Mouse (Mus musculus): Measurements from ENCODE around the gene Zmynd15. TPM values are rescaled to one million over a fixed set of nuclear protein-coding genes. Genes with fewer than 3 reads are reported as not detected.

The Zmynd15 gene
- 27.0 and 31.2 TPM in 2 replicates for polyA plus RNA-seq (2012; rRNA removed)

DNA sequence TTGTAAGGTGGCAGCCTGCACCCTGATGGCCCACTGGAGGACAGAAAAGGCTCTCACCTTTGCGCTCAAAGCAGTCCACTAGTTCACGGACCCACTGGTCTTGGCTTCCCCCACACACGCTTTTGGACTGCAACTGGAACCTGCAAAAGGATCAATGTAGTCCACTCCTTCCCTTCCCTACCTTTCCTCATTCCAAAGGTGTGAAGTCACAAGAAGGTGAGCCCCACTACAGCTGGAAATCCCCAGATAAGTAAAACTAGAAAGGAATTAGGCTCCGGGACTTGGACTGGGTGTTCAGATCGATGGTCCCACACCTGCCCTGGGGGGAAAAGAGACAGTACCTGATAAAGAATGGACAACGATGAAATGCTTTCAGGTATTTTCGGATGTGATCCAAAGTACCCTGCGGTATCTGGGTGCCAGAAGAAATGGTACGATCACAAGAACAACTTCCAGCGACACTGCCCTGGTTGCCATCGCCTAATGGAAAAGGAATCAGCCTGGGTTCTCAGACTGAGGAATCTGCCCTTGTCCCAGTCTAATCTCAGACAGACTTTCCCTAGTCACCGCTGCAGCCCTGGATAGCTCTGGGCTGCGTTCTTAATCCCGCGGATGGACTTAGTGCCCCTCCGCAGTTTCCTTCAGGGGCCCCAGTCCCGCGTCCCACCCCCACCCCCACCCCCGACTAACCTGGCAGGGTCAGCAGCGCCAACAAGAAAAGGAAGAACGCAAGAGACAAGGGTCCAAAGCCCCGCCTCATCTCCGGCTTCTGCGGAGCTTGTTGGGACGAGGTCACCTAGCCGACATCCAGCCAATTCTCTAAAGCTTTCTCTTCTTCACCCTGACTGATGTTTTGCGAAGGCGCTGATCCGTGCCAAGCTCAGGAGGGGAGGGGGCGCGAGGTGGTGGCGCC, at the start of gene Zmynd15:
Zmynd15 (plus strand) TSS at position 746 of the 913 bp plus-strand sequence.
- 27% methylated on average over 32 of the region's 32 CpGs for WGBS

GRCm38 (mm10) chr11:70409594-70410296, 49.5 kb upstream of the Zmynd15 start, which contains the start of gene Pelp1:
Gene Pelp1, minus strand, starts transcription at chr11:70410031.
- Histone ChIP-seq H3K27me3 (ENCODE audit: control insufficient read depth, insufficient read depth, low read length) (no peaks in the 10 kb centered on the region), H3K4me3 (ENCODE audit: control insufficient read depth, insufficient read depth, low read length) (peak within 1 kb of the TSS; percentile 57), H3K36me3 (ENCODE audit: control insufficient read depth, insufficient read depth, low read length) (peaks cover 4% of the 10 kb centered on the region; the same call in 1 of the 2 replicates), H3K4me1 (replicated peaks; ENCODE audit: control insufficient read depth, insufficient read depth, low read length) (peaks cover 10% of the 10 kb centered on the region), H3K27ac (ENCODE audit: control insufficient read depth, insufficient read depth, low read length) (no peak within 1 kb of the TSS)
- TF ChIP-seq CTCF (IDR thresholded peaks at IDR 0.05; ENCODE audit: borderline replicate concordance, control insufficient read depth, extremely low read depth, insufficient read depth, low read length, poor library complexity) (peak; percentile 43; the same call in 1 of the 2 replicates), POLR2A (IDR thresholded peaks at IDR 0.05; ENCODE audit: control insufficient read depth, extremely low read depth, insufficient read depth, low read length, poor library complexity) (peak; percentile 71)
- under 1% methylated on average over 59 of the region's 59 CpGs for WGBS
- DNase-seq = peak; percentile 91

More for the DNA sequence above, at the start of gene Zmynd15:
- peaks cover 5% of the 10 kb centered on the region; the same call in 1 of the 2 replicates for H3K4me1 ChIP-seq (replicated peaks; ENCODE audit: control insufficient read depth, insufficient read depth, low read length)
- H3K27ac ChIP-seq (ENCODE audit: control insufficient read depth, insufficient read depth, low read length) = peak within 1 kb of the TSS; percentile 15; the same call in 1 of the 2 replicates
- H3K36me3 ChIP-seq (ENCODE audit: control insufficient read depth, insufficient read depth, low read length) = no peaks in the 10 kb centered on the region
- no peak for DNase-seq
- TF ChIP-seq CTCF (IDR thresholded peaks at IDR 0.05; ENCODE audit: borderline replicate concordance, control insufficient read depth, extremely low read depth, insufficient read depth, low read length, poor library complexity) = no peak
- no peak for TF ChIP-seq POLR2A (IDR thresholded peaks at IDR 0.05; ENCODE audit: control insufficient read depth, extremely low read depth, insufficient read depth, low read length, poor library complexity)
- H3K27me3 ChIP-seq (ENCODE audit: control insufficient read depth, insufficient read depth, low read length) = peaks cover 7% of the 10 kb centered on the region; the same call in 1 of the 2 replicates
- peak within 1 kb of the TSS; percentile 27 for H3K4me3 ChIP-seq (ENCODE audit: control insufficient read depth, insufficient read depth, low read length)

GRCm38 (mm10) chr11:70410297-70410643, 49.0 kb upstream of the Zmynd15 start:
- WGBS = 23% methylated on average over 6 of the region's 6 CpGs
- no peak for DNase-seq
- no peak for TF ChIP-seq CTCF (IDR thresholded peaks at IDR 0.05; ENCODE audit: borderline replicate concordance, control insufficient read depth, extremely low read depth, insufficient read depth, low read length, poor library complexity)
- TF ChIP-seq POLR2A (IDR thresholded peaks at IDR 0.05; ENCODE audit: control insufficient read depth, extremely low read depth, insufficient read depth, low read length, poor library complexity) = no peak
- no peaks in the 10 kb centered on the region for H3K27me3 ChIP-seq (ENCODE audit: control insufficient read depth, insufficient read depth, low read length)
- peak overlapping the region; percentile 57 for H3K4me3 ChIP-seq (ENCODE audit: control insufficient read depth, insufficient read depth, low read length)
- no peaks in the 10 kb centered on the region for H3K36me3 ChIP-seq (ENCODE audit: control insufficient read depth, insufficient read depth, low read length)
- H3K27ac ChIP-seq (ENCODE audit: control insufficient read depth, insufficient read depth, low read length) = no peak overlapping the region
- H3K4me1 ChIP-seq (replicated peaks; ENCODE audit: control insufficient read depth, insufficient read depth, low read length) = peaks cover 10% of the 10 kb centered on the region

GRCm38 (mm10) chr11:70412591-70412990, 46.6 kb upstream of the Zmynd15 start:
- no peak overlapping the region for H3K4me3 ChIP-seq (ENCODE audit: control insufficient read depth, insufficient read depth, low read length)
- no peaks in the 10 kb centered on the region for H3K27me3 ChIP-seq (ENCODE audit: control insufficient read depth, insufficient read depth, low read length)
- WGBS = 90% methylated on average over 5 of the region's 5 CpGs
- DNase-seq = no peak
- no peak overlapping the region for H3K27ac ChIP-seq (ENCODE audit: control insufficient read depth, insufficient read depth, low read length)
- H3K36me3 ChIP-seq (ENCODE audit: control insufficient read depth, insufficient read depth, low read length) = no peaks in the 10 kb centered on the region
- peaks cover 10% of the 10 kb centered on the region for H3K4me1 ChIP-seq (replicated peaks; ENCODE audit: control insufficient read depth, insufficient read depth, low read length)
- TF ChIP-seq CTCF (IDR thresholded peaks at IDR 0.05; ENCODE audit: borderline replicate concordance, control insufficient read depth, extremely low read depth, insufficient read depth, low read length, poor library complexity) = no peak
- no peak for TF ChIP-seq POLR2A (IDR thresholded peaks at IDR 0.05; ENCODE audit: control insufficient read depth, extremely low read depth, insufficient read depth, low read length, poor library complexity)

GRCm38 (mm10) chr11:70413961-70414360, 45.3 kb upstream of the Zmynd15 start:
- no peaks in the 10 kb centered on the region for H3K27me3 ChIP-seq (ENCODE audit: control insufficient read depth, insufficient read depth, low read length)
- 1% methylated on average over 3 of the region's 3 CpGs for WGBS
- TF ChIP-seq POLR2A (IDR thresholded peaks at IDR 0.05; ENCODE audit: control insufficient read depth, extremely low read depth, insufficient read depth, low read length, poor library complexity) = no peak
- no peak for TF ChIP-seq CTCF (IDR thresholded peaks at IDR 0.05; ENCODE audit: borderline replicate concordance, control insufficient read depth, extremely low read depth, insufficient read depth, low read length, poor library complexity)
- H3K4me3 ChIP-seq (ENCODE audit: control insufficient read depth, insufficient read depth, low read length) = no peak overlapping the region
- DNase-seq = peak; percentile 86
- no peaks in the 10 kb centered on the region for H3K36me3 ChIP-seq (ENCODE audit: control insufficient read depth, insufficient read depth, low read length)
- H3K27ac ChIP-seq (ENCODE audit: control insufficient read depth, insufficient read depth, low read length) = no peak overlapping the region
- peaks cover 7% of the 10 kb centered on the region for H3K4me1 ChIP-seq (replicated peaks; ENCODE audit: control insufficient read depth, insufficient read depth, low read length)

GRCm38 (mm10) chr11:70418199-70418598, 41.0 kb upstream of the Zmynd15 start:
- no peak for DNase-seq
- Histone ChIP-seq H3K36me3 (ENCODE audit: control insufficient read depth, insufficient read depth, low read length) (no peaks in the 10 kb centered on the region), H3K27ac (ENCODE audit: control insufficient read depth, insufficient read depth, low read length) (no peak overlapping the region), H3K4me3 (ENCODE audit: control insufficient read depth, insufficient read depth, low read length) (no peak overlapping the region), H3K4me1 (replicated peaks; ENCODE audit: control insufficient read depth, insufficient read depth, low read length) (no peaks in the 10 kb centered on the region), H3K27me3 (ENCODE audit: control insufficient read depth, insufficient read depth, low read length) (no peaks in the 10 kb centered on the region)
- no peak for TF ChIP-seq POLR2A (IDR thresholded peaks at IDR 0.05; ENCODE audit: control insufficient read depth, extremely low read depth, insufficient read depth, low read length, poor library complexity)
- TF ChIP-seq CTCF (IDR thresholded peaks at IDR 0.05; ENCODE audit: borderline replicate concordance, control insufficient read depth, extremely low read depth, insufficient read depth, low read length, poor library complexity) = no peak
- WGBS = 57% methylated on average over 4 of the region's 4 CpGs
